Mouse (Mus musculus) thymus, adult 2 months (tissue): ENCODE data around the gene Olfr119. TPM values are rescaled to one million over a fixed set of nuclear protein-coding genes. Genes with fewer than 3 reads are reported as not detected.
"Not testable (repeated sequence)": the region's sequence is repeated elsewhere in the genome, so short reads cannot be mapped to it uniquely, and the experiment has no call there.

Experiments
- DNase-seq: peaks from one replicate; pipeline ENCODE4 v3.0.0; 2021
- H3K27ac ChIP-seq: fragments of 200-500 bp; 2 replicates; pipeline ENCODE4 v1.5.1; 2012; ENCODE audit warnings: low read length, control low read depth; ENCODE audit not compliant: control insufficient read depth, insufficient read depth
- H3K27me3 ChIP-seq: fragments of 200-500 bp; 2 replicates; pipeline ENCODE4 v1.6.1; 2012; ENCODE audit warnings: mild to moderate bottlenecking, low read length, moderate library complexity, mixed read lengths; ENCODE audit not compliant: control insufficient read depth, insufficient read depth
- H3K36me3 ChIP-seq: fragments of 200-500 bp; 2 replicates; pipeline ENCODE4 v1.6.1; 2012; ENCODE audit warnings: mild to moderate bottlenecking, low read length, moderate library complexity; ENCODE audit not compliant: control insufficient read depth, insufficient read depth
- H3K4me1 ChIP-seq: fragments of 200-500 bp; replicated peaks from 2 replicates; pipeline ENCODE4 v1.6.1; 2012; ENCODE audit warnings: low read length; ENCODE audit not compliant: control insufficient read depth, insufficient read depth
- H3K4me3 ChIP-seq: fragments of 200-500 bp; 2 replicates; pipeline ENCODE4 v1.5.1; 2012; ENCODE audit warnings: mild to moderate bottlenecking, low read length, control low read depth, moderate library complexity; ENCODE audit not compliant: control insufficient read depth, insufficient read depth
- CTCF ChIP-seq: fragments of 200-500 bp; IDR thresholded peaks from 2 replicates; pipeline ENCODE4 v1.5.1; 2012; ENCODE audit warnings: mild to moderate bottlenecking, control low read depth, low read length, moderate library complexity, borderline replicate concordance; ENCODE audit not compliant: control insufficient read depth, poor library complexity, insufficient read depth; ENCODE audit errors: extremely low read depth
- POLR2A ChIP-seq: fragments of 200-500 bp; IDR thresholded peaks from 2 replicates; pipeline ENCODE4 v1.6.1; 2012; ENCODE audit warnings: mild to moderate bottlenecking, low read length, control low read depth, moderate library complexity; ENCODE audit not compliant: control insufficient read depth, poor library complexity, insufficient read depth; ENCODE audit errors: extremely low read depth
- WGBS: fragments of 180-500 bp; shearing (Covaris S2); methylation state at CpG from one replicate; pipeline ENCODE4 v1.1.7; 2018; 5-methylcytosine and 5-hydroxymethylcytosine counted together
- polyA plus RNA-seq: library from polyadenylated mRNA; depleted of rRNA; stranded (reverse); fragments of >200 nt; gene quantifications from 2 replicates; pipeline ENCODE4 v1.2.3, GENCODE M21; 2012; rRNA removed

Olfr119 gene
- not detected in 2 replicates for polyA plus RNA-seq

GRCm38 (mm10) chr17:37696264-37696663, at the start of gene Olfr119:
TSS of gene Olfr119 (plus strand) at chr17:37696564.
- H3K4me3 ChIP-seq, H3K36me3 ChIP-seq, H3K27me3 ChIP-seq, H3K27ac ChIP-seq, H3K4me1 ChIP-seq, DNase-seq: not testable (repeated sequence)
- 75% methylated on average over 1 of the region's 1 CpGs for WGBS

DNA sequence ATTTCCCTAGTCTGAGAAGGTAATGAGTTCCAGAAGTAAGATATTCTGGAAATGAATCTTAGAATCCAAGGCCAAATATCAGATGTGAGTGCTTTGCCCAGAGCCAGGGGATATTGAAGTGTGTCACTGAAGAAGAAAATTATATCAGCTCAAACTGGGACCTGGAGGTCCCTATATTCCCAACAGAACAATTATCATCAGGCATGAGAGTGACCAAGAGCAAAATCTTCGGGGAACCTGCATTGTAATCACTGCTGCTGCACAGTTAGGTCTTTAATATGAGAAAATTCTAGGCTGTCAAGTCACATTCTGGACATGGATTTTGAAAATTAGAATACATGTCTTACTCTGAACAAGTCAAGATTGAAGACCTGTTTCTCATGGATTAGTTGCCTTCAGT, 32.7 kb upstream of the Olfr119 start, which contains the start of gene Olfr117:
TSS of gene Olfr117 (minus strand) at position 101 of the 400 bp plus-strand sequence.
- DNase-seq, result no peak
- no peaks in the 10 kb centered on the region for H3K27me3 ChIP-seq
- no peaks in the 10 kb centered on the region for H3K36me3 ChIP-seq
- H3K4me3 ChIP-seq, result no peak within 1 kb of the TSS
- WGBS, result 58% methylated on average over 1 of the region's 1 CpGs
- H3K27ac ChIP-seq, result no peak within 1 kb of the TSS
- no peak for TF ChIP-seq POLR2A
- H3K4me1 ChIP-seq, result no peaks in the 10 kb centered on the region

GRCm38 (mm10) chr17:37666688-37667087, 29.7 kb upstream of the Olfr119 start, which contains the start of gene Olfr118:
TSS of gene Olfr118 (plus strand) at chr17:37666988.
- WGBS, result 76% methylated on average over 2 of the region's 2 CpGs
- Histone ChIP-seq H3K27me3 (no peaks in the 10 kb centered on the region), H3K27ac (no peak within 1 kb of the TSS), H3K4me1 (no peaks in the 10 kb centered on the region), H3K36me3 (no peaks in the 10 kb centered on the region), H3K4me3 (no peak within 1 kb of the TSS)
- no peak for TF ChIP-seq POLR2A
- TF ChIP-seq CTCF, result no peak
- no peak for DNase-seq

- no peaks in the 10 kb centered on the region for H3K4me1 ChIP-seq
- H3K27ac ChIP-seq, result no peak within 1 kb of the TSS
- WGBS, result 69% methylated on average over 1 of the region's 1 CpGs
- TF ChIP-seq POLR2A (no peak), CTCF (no peak)
- H3K4me3 ChIP-seq, result no peak within 1 kb of the TSS
- no peak for DNase-seq
- no peaks in the 10 kb centered on the region for H3K27me3 ChIP-seq
- no peaks in the 10 kb centered on the region for H3K36me3 ChIP-seq
Measured at GRCm38 (mm10) chr17:37721508-37721907, 25.1 kb downstream of the Olfr119 start, which contains the start of gene Olfr120. TSS of gene Olfr120 (plus strand) at chr17:37721808.

DNA sequence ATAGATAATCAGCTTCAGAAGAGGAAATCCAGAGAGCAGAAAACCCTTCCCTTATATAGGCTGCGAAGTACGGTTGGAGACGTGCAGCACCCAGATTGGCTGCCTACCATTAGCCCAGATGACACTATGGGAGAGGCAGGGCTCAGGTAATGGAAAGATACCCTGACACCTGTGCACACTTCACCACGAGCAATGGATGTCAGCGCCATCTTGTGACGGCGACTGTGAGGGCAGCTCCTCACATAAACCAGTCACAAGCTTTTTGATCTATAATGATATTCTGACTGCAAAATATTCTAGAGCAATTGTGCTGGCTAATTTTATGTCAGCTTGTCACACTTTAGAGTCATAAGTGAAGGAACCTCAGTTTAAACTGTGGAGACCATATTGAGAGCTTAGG, 41.7 kb downstream of the Olfr119 start:
- Histone ChIP-seq H3K27me3 (no peaks in the 10 kb centered on the region), H3K4me3 (no peak overlapping the region), H3K36me3 (no peaks in the 10 kb centered on the region), H3K4me1 (no peaks in the 10 kb centered on the region), H3K27ac (no peak overlapping the region)
- no peak for DNase-seq
- WGBS, result 62% methylated on average over 7 of the region's 7 CpGs
- TF ChIP-seq CTCF (no peak), POLR2A (no peak)

Other genes starting within 250 kb of the Olfr119 start
- gene Olfr109, start 237.6 kb upstream of the Olfr119 start, polyA plus RNA-seq, result not detected in 2 replicates
- gene H2-M2, start 213.0 kb upstream of the Olfr119 start, polyA plus RNA-seq, result 20.8 and 24.8 TPM in 2 replicates
- gene Olfr110, start 204.1 kb upstream of the Olfr119 start, polyA plus RNA-seq, result 0.24 and 0.77 TPM in 2 replicates
- gene Olfr111, start 188.5 kb upstream of the Olfr119 start, polyA plus RNA-seq, result 2.5 and 3.4 TPM in 2 replicates
- gene Olfr112, start 127.1 kb upstream of the Olfr119 start, polyA plus RNA-seq, result not detected in 2 replicates
- not detected in 2 replicates for gene Olfr113, start 118.9 kb upstream of the Olfr119 start, polyA plus RNA-seq
- gene Olfr114, start 103.8 kb upstream of the Olfr119 start, polyA plus RNA-seq, result not detected in 2 replicates
- gene Olfr115, start 69.5 kb upstream of the Olfr119 start, polyA plus RNA-seq, result not detected in 2 replicates
- not detected in 2 replicates for gene Olfr116, start 69.4 kb upstream of the Olfr119 start, polyA plus RNA-seq
- gene Olfr117, start 32.8 kb upstream of the Olfr119 start, polyA plus RNA-seq, result not detected in 2 replicates
- gene Olfr118, start 29.6 kb upstream of the Olfr119 start, polyA plus RNA-seq, result not detected in 2 replicates
- gene Olfr120, start 25.2 kb downstream of the Olfr119 start, polyA plus RNA-seq, result not detected in 2 replicates
- gene Olfr121, start 52.3 kb downstream of the Olfr119 start, polyA plus RNA-seq, result not detected in 2 replicates
- gene Olfr122, start 72.0 kb downstream of the Olfr119 start, polyA plus RNA-seq, result not detected in 2 replicates
- not detected in 2 replicates for gene Olfr123, start 97.0 kb downstream of the Olfr119 start, polyA plus RNA-seq
- not detected in 2 replicates for gene Olfr124, start 103.3 kb downstream of the Olfr119 start, polyA plus RNA-seq
- gene Olfr125, start 136.4 kb downstream of the Olfr119 start, polyA plus RNA-seq, result not detected in 2 replicates
- not detected in 2 replicates for gene Olfr126, start 150.9 kb downstream of the Olfr119 start, polyA plus RNA-seq
- 0.09 TPM in 1 of 2 replicates, not detected in the other for gene Olfr127, start 203.9 kb downstream of the Olfr119 start, polyA plus RNA-seq
- not detected in 2 replicates for gene Olfr128, start 224.0 kb downstream of the Olfr119 start, polyA plus RNA-seq